Mouse (Mus musculus) macrophage (primary cell): ENCODE measurements around the gene Gm28372. TPM values are rescaled to one million over a fixed set of nuclear protein-coding genes. Genes with fewer than 3 reads are reported as not detected.
"Not testable (repeated sequence)": the region's sequence is repeated elsewhere in the genome, so short reads cannot be mapped to it uniquely, and the experiment has no call there.

Experiments
- H3K27ac ChIP-seq: fragments of 350-480 bp; formaldehyde crosslinking; 2 replicates; pipeline ENCODE4 v1.9.0; 2021
- H3K36me3 ChIP-seq: fragments of 350-480 bp; formaldehyde crosslinking; 2 replicates; pipeline ENCODE4 v1.9.0; 2021; ENCODE audit errors: inconsistent target
- H3K4me3 ChIP-seq: fragments of 350-480 bp; formaldehyde crosslinking; 2 replicates; pipeline ENCODE4 v1.9.0; 2021; ENCODE audit errors: inconsistent target
- H3K79me2 ChIP-seq: fragments of 350-480 bp; formaldehyde crosslinking; 2 replicates; pipeline ENCODE4 v1.9.0; 2021; ENCODE audit errors: inconsistent target
- WGBS: methylation state at CpG from one replicate; pipeline ENCODE4 v1.1.7; 2026; ENCODE audit warnings: inconsistent platforms; ENCODE audit not compliant: missing documents; 5-methylcytosine and 5-hydroxymethylcytosine counted together
- polyA plus RNA-seq: library from polyadenylated mRNA; stranded (reverse); fragments of 250-400 nt; gene quantifications from 3 replicates; pipeline ENCODE4 v1.2.4, GENCODE M21; 2018; ENCODE audit warnings: inconsistent platforms
- total RNA-seq, 78 experiments: library from RNA; depleted of rRNA; stranded (reverse); fragments of 250-400 nt; gene quantifications; 1 replicate in 9 of 78; 2 replicates in 24 of 78; 3 replicates in 43 of 78; 4 replicates in 2 of 78; pipeline ENCODE4 v1.2.4; 2018; ENCODE audit warnings: inconsistent platforms in 56 of 78

Gene Gm28372
- total RNA-seq (2018; cell fraction: chromatin; rRNA removed): not detected
- total RNA-seq (2018; cell fraction: cytosol; rRNA removed): not detected
- total RNA-seq (2018; cell fraction: nucleus; rRNA removed): not detected
- polyA plus RNA-seq: not detected in 3 replicates

DNA sequence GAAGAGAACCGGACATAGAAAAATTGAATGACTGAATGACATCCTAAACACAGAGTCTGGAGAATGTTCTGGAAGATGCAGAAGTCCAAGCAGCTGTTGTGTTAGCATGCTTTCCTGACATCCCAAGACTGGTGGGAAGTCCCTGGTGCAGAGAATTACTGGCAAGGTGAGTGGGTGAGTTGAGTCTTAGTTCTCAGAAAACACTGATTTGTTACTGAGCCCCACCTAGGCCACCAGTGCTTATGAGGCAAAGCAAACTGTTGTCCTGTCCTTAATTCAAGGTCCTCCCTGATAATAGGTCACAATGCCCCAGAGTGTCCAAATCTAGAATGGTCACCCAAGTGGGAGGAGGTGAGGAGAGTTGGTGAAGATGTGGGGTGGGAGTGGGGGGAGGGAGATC lies at the start of gene Gm28372, which contains the start of gene 1700020A23Rik:
Gene Gm28372 (plus strand): TSS at position 301 of the 400 bp plus-strand sequence.
Gene 1700020A23Rik (plus strand): TSS at position 321 of the 400 bp plus-strand sequence.
- Histone ChIP-seq H3K36me3 (no peaks in the 10 kb centered on the region), H3K79me2 (no peaks in the 10 kb centered on the region), H3K4me3 (no peak within 1 kb of the TSS), H3K27ac (no peak within 1 kb of the TSS)
- 100% methylated on average over 1 of the region's 1 CpGs for WGBS

DNA sequence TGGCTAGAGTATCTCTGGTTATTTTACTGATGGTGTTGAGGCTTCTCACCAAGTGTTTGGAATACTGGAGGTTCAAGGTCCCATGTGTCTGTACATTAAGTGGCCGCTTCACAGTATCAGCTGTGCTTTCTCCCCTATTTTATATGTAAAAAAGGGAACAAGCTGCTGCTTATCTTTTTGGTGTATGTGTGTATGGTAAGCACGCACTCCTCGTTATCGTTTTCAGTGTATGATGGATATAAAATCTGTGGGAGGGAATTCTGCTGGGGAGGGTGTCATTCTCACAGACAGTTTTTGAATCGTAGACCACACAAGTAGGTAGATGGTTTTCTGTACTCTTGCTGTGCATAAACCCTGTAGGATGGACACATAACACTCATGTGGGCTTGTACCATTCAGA lies 47.5 kb upstream of the Gm28372 start:
- Histone ChIP-seq H3K79me2 (no peaks in the 10 kb centered on the region), H3K4me3 (no peak overlapping the region), H3K36me3 (no peaks in the 10 kb centered on the region), H3K27ac (no peak overlapping the region)
- 86% methylated on average over 5 of the region's 5 CpGs for WGBS

DNA sequence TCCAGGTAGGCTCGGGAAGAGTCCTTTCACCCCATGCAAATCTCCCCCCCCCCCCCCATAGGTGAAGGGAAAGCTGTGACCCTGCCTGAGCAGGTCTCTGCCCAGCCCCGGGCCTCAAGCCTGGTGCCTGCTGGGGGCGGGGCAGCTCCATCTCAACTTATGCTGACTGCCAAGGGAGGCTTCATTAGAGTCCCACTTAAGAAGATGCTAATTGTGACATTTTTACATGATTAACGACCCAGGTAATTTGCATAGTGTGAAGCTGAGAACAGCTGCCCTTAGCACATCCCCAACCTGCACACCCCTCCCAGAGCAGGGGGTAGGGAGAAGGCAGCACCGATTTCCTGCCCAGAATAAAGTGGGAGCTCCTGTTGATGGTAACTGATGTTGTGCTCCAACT lies 46.2 kb upstream of the Gm28372 start:
- Histone ChIP-seq H3K4me3 (no peak overlapping the region), H3K79me2 (no peaks in the 10 kb centered on the region), H3K36me3 (no peaks in the 10 kb centered on the region), H3K27ac (no peak overlapping the region)
- 14% methylated on average over 5 of the region's 5 CpGs for WGBS

DNA sequence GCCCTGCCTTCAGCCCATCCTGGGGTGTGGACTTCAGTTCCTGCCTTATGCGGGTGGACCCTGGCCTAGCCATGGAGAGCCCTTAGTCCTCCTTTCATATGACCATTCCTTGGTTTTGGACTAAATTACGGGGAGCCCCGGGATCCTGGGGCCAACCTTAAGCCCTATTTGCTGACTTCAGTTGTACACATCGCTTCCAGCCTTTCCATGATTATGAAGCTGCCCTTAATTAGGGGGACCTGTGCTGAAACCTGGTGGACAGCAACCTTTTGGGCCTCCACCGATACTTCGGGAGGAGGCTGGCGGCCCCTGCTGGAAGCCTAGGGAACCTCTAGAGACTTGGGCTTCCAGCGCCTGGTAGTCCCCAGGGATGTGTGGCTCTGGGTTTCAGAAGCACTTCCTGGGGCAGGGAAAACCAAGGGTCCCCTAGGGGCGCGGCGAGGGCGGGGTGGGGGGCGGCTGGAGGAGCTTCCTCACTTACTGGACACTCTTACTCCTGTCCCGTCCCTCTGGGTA lies 42.5 kb upstream of the Gm28372 start:
- WGBS: 8% methylated on average over 14 of the region's 14 CpGs
- Histone ChIP-seq H3K4me3 (no peak overlapping the region), H3K27ac (no peak overlapping the region), H3K79me2 (no peaks in the 10 kb centered on the region), H3K36me3 (no peaks in the 10 kb centered on the region)

DNA sequence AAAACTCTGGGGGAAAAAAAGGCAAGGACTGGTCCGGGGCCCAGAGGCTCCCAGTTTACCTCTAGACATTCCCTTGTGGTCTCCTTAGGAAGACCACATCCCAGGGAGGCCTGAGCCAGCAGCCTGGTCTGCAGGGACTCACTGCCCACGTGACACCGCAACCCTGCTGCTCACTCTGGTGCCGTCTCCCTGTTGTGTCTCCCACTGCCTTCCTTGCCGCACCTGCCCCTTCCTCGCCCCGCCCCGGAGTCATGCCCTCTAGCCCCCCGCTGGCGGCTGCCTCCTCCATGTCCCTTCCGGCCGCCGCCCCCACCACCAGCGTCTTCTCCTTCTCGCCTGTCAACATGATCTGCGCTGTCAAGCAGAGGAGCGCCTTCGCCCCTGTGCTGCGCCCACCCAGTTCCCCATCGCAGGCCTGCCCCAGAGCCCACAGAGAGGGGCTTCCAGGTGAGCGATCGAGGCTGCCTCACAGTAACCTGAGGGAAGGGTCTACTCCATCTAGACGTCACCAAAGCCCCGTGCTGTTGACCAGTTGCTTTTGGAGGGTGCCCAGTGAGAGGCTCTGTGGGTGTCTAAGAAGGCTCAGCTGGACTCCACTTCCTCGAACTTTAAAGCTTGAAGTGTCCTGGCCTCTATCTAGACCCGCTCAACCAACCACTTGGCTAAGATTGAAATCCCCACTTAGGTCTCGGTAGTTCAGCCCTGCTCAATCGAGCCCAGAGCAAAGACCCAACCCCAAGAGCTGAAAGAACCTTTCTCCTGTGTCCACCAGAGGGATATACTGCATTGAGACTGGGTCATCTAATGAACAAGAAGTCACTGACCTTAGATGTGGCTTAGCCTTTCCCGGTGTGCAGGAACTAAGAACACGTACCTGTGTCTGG lies 39.6 kb upstream of the Gm28372 start:
- WGBS: 12% methylated on average over 30 of the region's 30 CpGs
- Histone ChIP-seq H3K79me2 (no peaks in the 10 kb centered on the region), H3K27ac (no peak overlapping the region), H3K36me3 (no peaks in the 10 kb centered on the region), H3K4me3 (no peak overlapping the region)

DNA sequence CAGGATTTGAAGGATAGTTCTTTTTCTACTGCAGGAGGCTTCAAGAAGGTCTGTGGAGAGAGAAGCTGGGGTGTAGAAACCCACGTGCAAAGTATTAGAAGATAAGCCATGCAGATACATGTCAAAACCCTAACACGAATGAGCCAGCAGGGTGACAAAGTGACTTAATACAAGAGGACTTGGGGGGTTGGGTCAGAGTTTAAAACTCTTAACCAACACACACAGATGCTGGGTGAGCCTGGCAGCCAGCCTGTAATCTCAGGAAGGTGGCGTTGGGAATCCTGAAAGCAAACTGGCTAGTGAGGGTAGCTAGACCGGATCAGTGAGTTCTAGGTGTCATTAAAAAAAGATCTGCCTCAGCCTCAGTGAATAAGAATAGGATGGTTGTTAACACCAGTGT lies 37.7 kb upstream of the Gm28372 start:
- WGBS: 62% methylated on average over 3 of the region's 4 CpGs
- no peaks in the 10 kb centered on the region for H3K79me2 ChIP-seq

DNA sequence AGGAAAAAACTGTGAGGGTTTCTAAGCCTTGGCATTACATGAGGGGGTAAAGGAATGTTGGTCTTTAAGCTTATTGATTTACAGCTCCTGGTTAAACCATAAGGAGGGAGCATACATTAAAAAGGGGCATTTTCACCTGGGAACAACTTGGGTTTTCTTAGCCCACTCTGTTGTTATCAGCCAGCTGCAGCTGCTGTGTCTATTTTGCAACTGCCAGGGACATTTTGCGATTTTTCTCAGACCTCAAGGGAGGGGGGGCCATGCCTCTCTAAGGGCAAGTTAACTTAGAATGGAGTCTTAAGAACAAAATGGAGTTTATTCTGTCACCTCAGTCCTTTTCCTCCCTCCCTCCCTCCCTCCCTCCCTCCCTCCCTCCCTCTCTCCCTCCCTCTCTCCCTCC lies 32.0 kb upstream of the Gm28372 start:
- H3K27ac ChIP-seq, H3K4me3 ChIP-seq, H3K79me2 ChIP-seq, H3K36me3 ChIP-seq: not testable (repeated sequence)
- WGBS: 0% methylated on average over 1 of the region's 1 CpGs

More for the DNA sequence above, 37.7 kb upstream of the Gm28372 start:
- Histone ChIP-seq H3K4me3 (no peak overlapping the region), H3K27ac (no peak overlapping the region), H3K36me3 (no peaks in the 10 kb centered on the region)

DNA sequence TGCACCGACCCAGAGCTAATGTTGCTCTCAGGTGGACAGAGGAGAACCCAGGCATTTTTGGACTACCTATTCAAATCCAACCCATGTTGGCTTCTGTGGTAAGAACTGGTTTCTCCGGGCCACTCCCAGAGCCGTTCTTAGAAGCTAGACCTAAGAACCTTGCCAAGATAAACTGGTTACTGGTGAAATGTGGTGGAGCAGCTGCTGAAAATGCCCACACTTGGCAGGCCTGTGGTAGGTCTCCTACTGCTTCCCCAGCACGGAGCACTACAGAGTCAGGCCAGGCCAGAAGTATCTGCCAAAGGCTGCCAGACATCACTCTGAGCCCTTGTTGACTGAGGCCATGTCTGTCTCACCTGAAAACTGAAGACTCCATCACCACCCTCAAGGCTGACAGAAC lies 30.1 kb upstream of the Gm28372 start:
- Histone ChIP-seq H3K4me3 (no peak overlapping the region), H3K27ac (no peak overlapping the region), H3K36me3 (no peaks in the 10 kb centered on the region), H3K79me2 (no peaks in the 10 kb centered on the region)
- 79% methylated on average over 4 of the region's 4 CpGs for WGBS

DNA sequence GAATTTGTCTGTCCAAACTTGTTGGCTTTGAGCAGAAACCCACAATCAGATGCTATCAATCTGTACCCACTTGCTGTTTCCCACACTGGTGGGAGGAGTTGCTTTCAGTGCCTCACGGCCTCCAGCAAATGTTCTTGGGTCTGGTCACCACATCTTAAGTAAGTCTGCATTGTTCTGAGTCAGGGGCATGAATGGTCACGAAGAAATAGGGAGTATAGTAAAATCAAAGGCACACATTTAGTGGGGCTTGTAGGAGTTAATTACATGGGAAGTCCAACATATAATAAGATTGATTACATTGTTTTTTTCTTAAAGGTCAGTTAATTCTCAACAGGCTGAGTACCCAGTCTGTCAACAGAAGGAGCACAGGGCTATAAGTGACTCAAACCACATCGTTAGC lies 21.8 kb upstream of the Gm28372 start:
- Histone ChIP-seq H3K4me3 (no peak overlapping the region), H3K36me3 (no peaks in the 10 kb centered on the region), H3K79me2 (no peaks in the 10 kb centered on the region), H3K27ac (no peak overlapping the region)
- WGBS: 51% methylated on average over 3 of the region's 3 CpGs

DNA sequence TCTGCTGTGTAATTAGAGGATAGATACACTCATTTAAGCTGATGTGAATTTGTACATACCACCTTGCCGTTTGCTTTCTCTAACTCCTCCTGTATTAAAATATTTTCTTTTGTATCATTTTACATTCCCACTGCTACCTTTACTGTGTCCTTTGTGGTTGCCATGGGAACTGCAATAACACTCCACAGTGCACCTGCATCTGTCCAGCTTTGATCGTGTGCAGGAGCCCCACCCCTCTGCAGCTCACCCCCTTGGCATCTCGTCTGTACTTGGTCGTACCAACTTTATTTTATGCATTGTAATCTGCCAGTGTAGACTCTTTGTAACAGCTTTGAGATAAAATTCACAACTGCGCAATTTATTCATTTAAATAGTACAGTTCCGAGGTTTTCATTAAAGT lies 21.1 kb upstream of the Gm28372 start:
- Histone ChIP-seq H3K4me3 (no peak overlapping the region), H3K36me3 (no peaks in the 10 kb centered on the region), H3K79me2 (no peaks in the 10 kb centered on the region), H3K27ac (no peak overlapping the region)
- WGBS: 81% methylated on average over 6 of the region's 6 CpGs

DNA sequence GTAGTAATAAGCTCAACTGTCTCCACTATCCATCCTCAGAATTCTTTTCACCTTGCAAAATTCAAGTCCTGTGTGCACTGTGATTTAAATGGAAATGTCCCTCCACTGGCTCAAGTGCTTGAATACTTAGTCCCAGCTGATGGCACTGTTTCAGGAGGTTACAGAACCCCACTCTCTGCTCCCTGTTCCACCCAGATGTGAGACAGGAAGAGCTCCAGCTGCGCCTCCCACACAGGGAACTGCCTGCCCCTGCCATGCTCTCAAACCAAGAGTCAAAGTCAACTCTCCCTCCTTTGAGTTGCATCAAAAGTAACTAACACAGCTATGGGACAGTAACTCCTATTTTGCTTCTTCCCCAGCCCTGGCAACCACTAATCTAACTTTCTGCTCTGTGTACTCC lies 18.8 kb upstream of the Gm28372 start:
- H3K4me3 ChIP-seq: no peak overlapping the region
- no peak overlapping the region for H3K27ac ChIP-seq
- WGBS: 60% methylated on average over 1 of the region's 1 CpGs
- H3K36me3 ChIP-seq: no peaks in the 10 kb centered on the region
- H3K79me2 ChIP-seq: no peaks in the 10 kb centered on the region

DNA sequence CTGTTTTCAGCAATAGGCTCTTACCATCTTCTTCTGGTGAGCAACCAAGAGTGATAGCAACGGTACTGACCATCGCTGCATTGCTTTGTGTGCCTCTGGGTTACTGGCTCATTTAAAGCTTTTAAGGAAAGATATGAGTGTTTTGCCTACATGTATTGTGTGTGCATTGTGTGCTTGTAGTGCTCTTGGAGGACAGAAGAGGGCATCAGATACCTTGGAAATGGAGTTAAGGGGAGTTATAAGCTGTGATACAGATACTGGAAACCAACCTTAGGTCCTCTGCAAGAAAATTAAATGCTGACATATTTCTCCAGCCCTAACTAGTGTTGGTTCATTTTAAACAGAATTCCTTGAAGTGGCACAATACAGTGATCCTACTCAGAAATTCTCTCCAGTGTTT lies 16.2 kb upstream of the Gm28372 start:
- WGBS: 88% methylated on average over 2 of the region's 2 CpGs
- H3K36me3 ChIP-seq: no peaks in the 10 kb centered on the region
- no peak overlapping the region for H3K4me3 ChIP-seq
- H3K79me2 ChIP-seq: no peaks in the 10 kb centered on the region
- no peak overlapping the region for H3K27ac ChIP-seq

DNA sequence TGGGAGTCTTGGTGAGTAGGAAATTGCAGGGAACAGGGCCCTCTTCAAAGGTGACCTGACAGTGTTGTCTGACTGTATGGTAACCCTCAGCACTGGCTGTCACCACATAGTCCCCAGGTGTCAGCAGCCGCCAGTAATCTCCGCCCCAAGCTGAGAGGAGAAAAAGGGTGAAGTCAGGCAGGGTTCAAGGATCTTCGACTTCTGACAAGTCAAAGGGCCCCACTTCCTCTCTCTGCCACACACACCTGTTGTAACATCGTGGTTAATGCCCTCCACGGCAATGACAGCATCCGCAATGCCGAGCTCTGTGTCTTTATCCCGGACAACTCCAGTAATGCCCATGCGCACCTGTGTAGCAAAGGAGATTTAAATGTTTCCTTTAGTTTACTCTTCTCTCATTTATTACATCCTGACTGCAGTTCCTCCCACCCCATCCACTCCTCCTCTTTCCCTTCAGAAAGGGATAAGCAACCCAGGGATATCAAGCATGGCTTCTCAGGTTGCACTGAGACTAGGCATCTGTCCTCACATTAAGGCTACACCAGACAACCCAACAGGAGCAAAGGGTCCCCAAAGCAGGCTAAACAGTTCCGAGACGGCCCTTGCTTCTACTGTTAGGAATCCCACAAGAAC lies 13.9 kb upstream of the Gm28372 start:
- H3K27ac ChIP-seq: no peak overlapping the region
- 76% methylated on average over 11 of the region's 11 CpGs for WGBS
- H3K36me3 ChIP-seq: no peaks in the 10 kb centered on the region
- no peaks in the 10 kb centered on the region for H3K79me2 ChIP-seq
- no peak overlapping the region for H3K4me3 ChIP-seq

DNA sequence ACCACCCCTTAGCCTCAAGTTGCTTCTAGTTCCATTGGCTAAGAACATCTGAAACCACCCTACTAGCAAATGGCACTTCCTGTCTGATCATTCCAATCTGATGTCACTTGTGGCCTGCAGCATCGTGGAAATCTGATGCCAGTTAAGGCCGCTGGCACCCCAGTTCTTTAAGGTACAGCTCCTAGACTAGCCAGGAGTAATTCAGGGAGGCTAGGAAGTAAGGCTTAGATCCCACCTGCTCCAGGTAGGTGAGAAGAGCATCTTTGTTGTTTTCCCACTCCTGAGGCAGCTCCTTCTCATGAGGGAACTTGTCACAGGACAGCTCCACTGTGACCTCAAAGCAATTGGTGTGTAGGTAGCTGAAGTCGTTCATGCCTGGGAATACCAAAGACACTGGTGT lies 12.2 kb upstream of the Gm28372 start:
- Histone ChIP-seq H3K79me2 (no peaks in the 10 kb centered on the region), H3K4me3 (no peak overlapping the region), H3K36me3 (no peaks in the 10 kb centered on the region), H3K27ac (no peak overlapping the region)
- WGBS: 78% methylated on average over 3 of the region's 3 CpGs

DNA sequence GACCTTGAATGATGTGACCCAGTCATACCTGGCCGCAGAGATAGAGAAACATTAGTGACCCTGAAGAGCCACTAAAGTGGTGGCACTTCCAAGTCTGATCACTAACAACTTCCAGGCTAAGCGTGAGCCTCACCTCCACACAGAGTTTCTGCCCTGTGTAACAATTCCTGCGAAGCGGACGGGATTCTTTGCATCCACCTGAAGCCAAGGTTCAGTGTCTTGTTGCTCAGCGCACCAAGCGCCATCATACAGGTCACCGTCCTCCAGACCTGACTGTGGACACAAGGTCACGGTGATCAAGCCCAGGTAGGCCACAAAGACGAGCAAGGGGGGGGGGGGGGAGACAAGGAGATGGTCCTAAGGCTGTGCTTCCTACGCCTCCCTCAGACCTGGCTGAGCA lies 9.3 kb upstream of the Gm28372 start:
- no peak overlapping the region for H3K27ac ChIP-seq
- 93% methylated on average over 11 of the region's 11 CpGs for WGBS
- H3K4me3 ChIP-seq: no peak overlapping the region

More for the DNA sequence above, 9.3 kb upstream of the Gm28372 start:
- Histone ChIP-seq H3K36me3 (no peaks in the 10 kb centered on the region), H3K79me2 (no peaks in the 10 kb centered on the region)
